Mouse (Mus musculus): ENCODE data around the gene Ksr2.

- TF ChIP-seq CTCF (IDR thresholded peaks at IDR 0.05; ENCODE audit: extremely low read depth, insufficient read depth, insufficient read length, insufficient replicate concordance) (no peak), POLR2A (IDR thresholded peaks at IDR 0.05; ENCODE audit: low read depth, low read length) (no peak)
Measured at GRCm38 (mm10) chr5:117779175-117779574, 365.4 kb downstream of the Ksr2 start.

All from spleen, adult 2 months (tissue).